Mouse (Mus musculus) 416B (cell line): ENCODE measurements around the gene Hist1h3i.
"Not testable (repeated sequence)": the region's sequence is repeated elsewhere in the genome, so short reads cannot be mapped to it uniquely, and the experiment has no call there.

ENCODE experiments used
- DNase-seq: peaks from one replicate; pipeline ENCODE4 v3.0.0; 2011; ENCODE audit warnings: low read depth

Gene Hist1h3i

GRCm38 (mm10) chr13:21783255-21783617, at the start of gene Hist1h3i:
Gene Hist1h3i, minus strand, starts transcription at chr13:21783370.
- DNase-seq = peak; percentile 99

- not testable (repeated sequence) for DNase-seq
These were observed 48.5 kb upstream of the Hist1h3i start, which contains the start of gene Hist1h4n for GRCm38 (mm10) chr13:21831418-21832394. Gene Hist1h4n, minus strand, starts transcription at chr13:21832196.

- no peak for DNase-seq
These were observed 47.2 kb upstream of the Hist1h3i start for GRCm38 (mm10) chr13:21830344-21830743.

GRCm38 (mm10) chr13:21828511-21828910, 45.3 kb upstream of the Hist1h3i start:
- no peak for DNase-seq

- not testable (repeated sequence) for DNase-seq
These were observed 37.1 kb upstream of the Hist1h3i start for GRCm38 (mm10) chr13:21820082-21820890.

GRCm38 (mm10) chr13:21812092-21812491, 28.9 kb upstream of the Hist1h3i start:
- DNase-seq = not testable (repeated sequence)

GRCm38 (mm10) chr13:21811539-21811938, 28.4 kb upstream of the Hist1h3i start, which contains the start of gene Hist1h4m:
Gene Hist1h4m, plus strand, starts transcription at chr13:21811746.
- not testable (repeated sequence) for DNase-seq

- not testable (repeated sequence) for DNase-seq
These were observed 27.9 kb upstream of the Hist1h3i start for GRCm38 (mm10) chr13:21811074-21811473.

GRCm38 (mm10) chr13:21810073-21810472, 26.9 kb upstream of the Hist1h3i start, which contains the start of the genes Hist1h2bq and Hist1h2ao:
Gene Hist1h2bq, minus strand, starts transcription at chr13:21810197.
Gene Hist1h2ao, plus strand, starts transcription at chr13:21810465.
- not testable (repeated sequence) for DNase-seq

- DNase-seq = not testable (repeated sequence)
These were observed 19.9 kb upstream of the Hist1h3i start for GRCm38 (mm10) chr13:21803058-21803457.

- not testable (repeated sequence) for DNase-seq
These were observed 14.0 kb upstream of the Hist1h3i start for GRCm38 (mm10) chr13:21797163-21797562.

- DNase-seq = no peak
These were observed 12.4 kb upstream of the Hist1h3i start for GRCm38 (mm10) chr13:21795584-21795983.

- peak; percentile 65 for DNase-seq
These were observed 7.6 kb upstream of the Hist1h3i start for GRCm38 (mm10) chr13:21790601-21791283.

GRCm38 (mm10) chr13:21789925-21790324, 6.8 kb upstream of the Hist1h3i start:
- peak; percentile 87 for DNase-seq

- DNase-seq = peak; percentile 84
These were observed 4.8 kb upstream of the Hist1h3i start for GRCm38 (mm10) chr13:21787760-21788593.

- DNase-seq = peak; percentile 99
These were observed 3.9 kb upstream of the Hist1h3i start, which contains the start of the genes Hist1h2an and Hist1h2bp for GRCm38 (mm10) chr13:21786899-21787629. Gene Hist1h2an, minus strand, starts transcription at chr13:21787218. Gene Hist1h2bp, plus strand, starts transcription at chr13:21787461.

GRCm38 (mm10) chr13:21786189-21786898, 3.2 kb upstream of the Hist1h3i start:
- peak; percentile 90 for DNase-seq

- no peak for DNase-seq
These were observed 1.1 kb upstream of the Hist1h3i start for GRCm38 (mm10) chr13:21784311-21784710.

GRCm38 (mm10) chr13:21783734-21784161, 578 bp upstream of the Hist1h3i start:
- DNase-seq = peak; percentile 87
